Mouse (Mus musculus) brain, embryonic 14.5 days (tissue): ENCODE measurements around the gene Mapk8ip3.
A peak's percentile ranks its signal among the peaks of the same experiment; 100 is the strongest.

Experiments used
- CTCF ChIP-seq: fragments of 200-500 bp; IDR thresholded peaks from 2 replicates; pipeline ENCODE4 v1.5.1; 2012; ENCODE audit warnings: inconsistent platforms, mild to moderate bottlenecking, moderate library complexity, borderline replicate concordance; ENCODE audit not compliant: insufficient read depth, insufficient read length; ENCODE audit errors: extremely low read depth
- POLR2A ChIP-seq: fragments of 200-500 bp; IDR thresholded peaks from 2 replicates; pipeline ENCODE4 v1.6.1; 2012; ENCODE audit warnings: mild to moderate bottlenecking, inconsistent platforms, borderline replicate concordance; ENCODE audit not compliant: poor library complexity, insufficient read depth, insufficient read length, severe bottlenecking; ENCODE audit errors: extremely low read depth

DNA sequence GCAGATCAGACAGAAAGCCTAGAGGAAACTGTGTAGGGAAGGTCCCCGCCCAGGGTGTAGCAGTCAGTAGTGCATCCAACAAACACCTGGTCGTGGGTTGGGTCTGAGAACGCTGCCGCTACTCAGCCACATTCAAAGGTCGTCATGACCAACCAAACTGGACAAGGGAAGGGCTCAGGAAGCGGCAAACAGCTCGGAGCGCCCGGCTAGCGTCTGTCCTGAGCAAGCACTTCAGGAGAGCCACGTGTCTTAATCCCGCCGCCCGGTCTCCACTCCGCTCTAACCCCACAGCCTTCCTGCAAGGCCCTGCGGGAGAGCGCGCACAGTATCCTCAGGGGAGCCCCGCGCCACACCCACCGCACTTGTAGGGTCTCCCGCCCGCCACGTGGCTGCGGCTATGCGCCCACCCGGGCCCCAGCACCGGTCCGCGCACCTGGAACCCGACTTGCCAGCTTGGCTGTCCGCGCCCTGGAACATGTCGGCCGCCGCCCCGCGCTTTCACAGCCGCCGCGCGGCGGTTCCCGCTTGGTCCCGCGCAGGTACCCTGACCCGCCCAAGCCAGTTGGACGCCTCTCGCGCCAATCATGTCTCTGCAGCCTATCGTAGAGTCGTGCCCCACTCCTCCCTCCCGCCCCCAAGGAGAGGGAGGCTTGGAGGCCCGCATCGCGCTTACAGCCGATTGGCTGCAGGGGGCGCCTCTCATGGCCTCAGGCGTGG lies 23.5 kb upstream of the Mapk8ip3 start, which contains the start of gene Jpt2:
- TF ChIP-seq CTCF (peak; percentile 52; the same call in 1 of the 2 replicates), POLR2A (peak; percentile 91)
